Mouse (Mus musculus) lung, postnatal 0 days (tissue): ENCODE measurements around the gene Ubap1l. TPM values are rescaled to one million over a fixed set of nuclear protein-coding genes. Genes with fewer than 3 reads are reported as not detected.

Experiments used
- ATAC-seq: fragments of 200-750 bp; cut with Nextera tagmentation; 2 replicates; pipeline ENCODE4 v1.8.0; 2017; ENCODE audit warnings: moderate library complexity
- DNase-seq: peaks from one replicate; pipeline ENCODE4 v3.0.0-alpha.2; 2016; ENCODE audit warnings: low spot score
- H3K27ac ChIP-seq: fragments of 300-500 bp; sonication (generic); 2 replicates; pipeline ENCODE4 v1.5.1; 2014; ENCODE audit warnings: antibody characterized with exemption, mild to moderate bottlenecking, low read length, mixed read lengths
- H3K27me3 ChIP-seq: fragments of 300-500 bp; sonication (generic); replicated peaks from 2 replicates; pipeline ENCODE4 v1.6.1; 2014; ENCODE audit warnings: low read length, mixed read lengths; ENCODE audit not compliant: insufficient read depth
- H3K36me3 ChIP-seq: fragments of 300-500 bp; sonication (generic); 2 replicates; pipeline ENCODE4 v1.6.1; 2014; ENCODE audit warnings: low read length, mixed read lengths; ENCODE audit not compliant: insufficient read depth
- H3K4me1 ChIP-seq: fragments of 300-500 bp; sonication (generic); 2 replicates; pipeline ENCODE4 v1.6.1; 2014; ENCODE audit warnings: antibody characterized with exemption, low read depth, low read length, mixed read lengths; ENCODE audit not compliant: insufficient read depth
- H3K4me2 ChIP-seq: fragments of 300-500 bp; sonication (generic); replicated peaks from 2 replicates; pipeline ENCODE4 v1.6.1; 2014; ENCODE audit warnings: low read depth, mild to moderate bottlenecking, low read length, moderate library complexity, mixed read lengths
- H3K4me3 ChIP-seq: fragments of 300-500 bp; sonication (generic); 2 replicates; pipeline ENCODE4 v1.5.1; 2014; ENCODE audit warnings: low read depth, low read length
- H3K9ac ChIP-seq: fragments of 300-500 bp; sonication (generic); replicated peaks from 2 replicates; pipeline ENCODE4 v1.6.1; 2014; ENCODE audit warnings: low read depth, mild to moderate bottlenecking
- H3K9me3 ChIP-seq: fragments of 300-500 bp; sonication (generic); 2 replicates; pipeline ENCODE4 v1.6.1; 2016; ENCODE audit warnings: low read length, mixed read lengths
- CTCF ChIP-seq: IDR thresholded peaks from 2 replicates; pipeline ENCODE4 v1.5.1; 2016; ENCODE audit warnings: antibody characterized with exemption, mild to moderate bottlenecking
- EP300 ChIP-seq: IDR thresholded peaks from 2 replicates; pipeline ENCODE4 v1.6.1; 2016; ENCODE audit warnings: antibody characterized with exemption, mild to moderate bottlenecking, control low read depth
- WGBS: fragments of 180-500 bp; shearing (Covaris S2); extraction: QIAGEN DNeasy Blood & Tissue Kit; methylation state at CpG from one replicate; pipeline ENCODE4 v1.1.7; 2014; 5-methylcytosine and 5-hydroxymethylcytosine counted together
- polyA plus RNA-seq: library from polyadenylated mRNA; unstranded; fragments of >200 nt; fragmentation: Nextera tagmentation; extraction: Ambion mirVana; gene quantifications from 2 replicates; pipeline ENCODE4 v1.2.1, GENCODE M21; 2015

The Ubap1l gene
- polyA plus RNA-seq, 1 experiment from 2014 or later = 0.33 TPM

DNA sequence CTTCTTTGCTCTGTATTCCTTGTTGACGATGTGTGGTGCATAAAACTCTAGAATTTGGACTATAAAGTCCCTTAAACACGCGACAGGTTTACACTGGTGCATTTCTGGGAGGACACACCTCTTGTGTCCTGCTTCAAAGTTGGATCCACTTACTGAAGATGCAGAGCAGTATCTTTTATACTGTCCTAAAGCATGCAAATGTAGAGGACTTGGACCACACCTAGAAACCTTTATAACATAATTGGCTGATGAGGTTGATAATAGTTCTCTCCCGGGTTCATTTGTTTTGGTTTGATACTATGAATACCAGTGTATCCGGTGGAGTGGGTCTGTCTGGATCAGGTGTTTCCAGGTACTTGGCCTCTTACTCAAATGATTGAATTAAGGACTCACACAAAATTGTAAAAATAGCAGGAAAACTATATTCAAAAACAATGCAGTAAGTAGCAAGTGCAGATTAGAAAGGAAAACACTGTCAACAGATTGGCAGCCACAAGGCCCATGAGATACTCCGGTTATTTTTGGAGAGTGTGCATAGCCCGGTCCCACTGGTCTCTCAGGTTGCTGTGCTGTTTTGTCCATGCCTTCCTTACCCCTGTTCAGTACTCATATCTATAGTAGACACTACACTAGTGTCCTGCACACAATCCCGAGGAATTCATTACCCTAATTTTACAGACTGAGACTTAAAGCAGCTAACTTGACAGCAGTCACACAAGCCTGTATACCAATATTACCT lies 13.6 kb upstream of the Ubap1l start:
- ATAC-seq = no peak
- peak overlapping the region; percentile 93 for H3K4me3 ChIP-seq
- 31% methylated on average over 8 of the region's 8 CpGs for WGBS
- TF ChIP-seq EP300 = no peak
- no peak for TF ChIP-seq CTCF
- no peaks in the 10 kb centered on the region for H3K9me3 ChIP-seq
- peak; percentile 22 for DNase-seq
- H3K4me2 ChIP-seq = peak overlapping the region; percentile 91
- peak overlapping the region; percentile 96 for H3K9ac ChIP-seq
- peaks cover 10% of the 10 kb centered on the region for H3K4me1 ChIP-seq
- H3K27me3 ChIP-seq = no peaks in the 10 kb centered on the region
- peak overlapping the region; percentile 98 for H3K27ac ChIP-seq
- H3K36me3 ChIP-seq = no peaks in the 10 kb centered on the region

DNA sequence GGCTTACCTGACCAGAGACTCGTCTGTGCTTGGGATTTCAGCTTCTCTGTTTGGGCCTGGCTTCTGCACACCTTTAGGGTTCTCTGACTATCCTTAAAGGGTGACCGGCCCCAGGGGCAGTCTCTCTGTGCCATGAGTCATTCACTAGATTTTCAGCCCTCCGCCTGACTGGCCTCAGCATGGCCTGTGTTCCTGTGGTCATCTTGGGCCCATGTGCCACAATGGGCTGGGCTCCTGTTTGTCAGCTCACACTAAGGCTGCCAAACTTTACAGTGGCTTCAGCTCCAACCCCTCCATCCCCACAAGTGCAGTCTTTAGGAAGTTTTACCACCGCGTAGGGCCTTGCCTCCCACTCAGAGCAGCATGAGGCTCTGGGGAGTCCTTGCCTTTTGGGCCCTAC lies 7.6 kb upstream of the Ubap1l start:
- no peak overlapping the region for H3K4me2 ChIP-seq
- no peaks in the 10 kb centered on the region for H3K4me1 ChIP-seq
- H3K4me3 ChIP-seq = no peak overlapping the region
- no peak overlapping the region for H3K9ac ChIP-seq
- DNase-seq (no peak), ATAC-seq (no peak)
- WGBS = 89% methylated on average over 5 of the region's 5 CpGs
- H3K36me3 ChIP-seq = peaks cover 19% of the 10 kb centered on the region
- no peak for TF ChIP-seq EP300
- no peak for TF ChIP-seq CTCF
- no peaks in the 10 kb centered on the region for H3K27me3 ChIP-seq
- H3K9me3 ChIP-seq = no peaks in the 10 kb centered on the region
- no peak overlapping the region for H3K27ac ChIP-seq

DNA sequence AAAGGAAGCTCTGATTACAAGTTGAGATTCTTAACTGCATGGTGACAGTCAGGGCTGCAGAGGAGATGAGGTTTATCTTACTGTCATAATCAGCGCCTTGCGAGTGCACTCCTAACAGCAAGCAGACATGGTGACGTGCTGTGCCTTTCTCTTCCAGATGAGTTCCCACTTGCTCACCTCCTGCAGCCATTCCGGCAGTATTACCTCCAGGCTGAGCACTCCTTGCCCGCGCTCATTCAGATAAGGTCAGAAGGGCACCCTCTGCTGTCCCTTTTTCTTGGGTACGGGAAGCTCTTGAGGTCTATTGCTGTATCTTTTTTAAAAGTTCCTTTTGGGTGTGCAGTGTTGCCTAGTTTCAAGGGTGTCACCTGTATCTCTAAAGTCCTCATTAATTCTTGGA lies 4.3 kb upstream of the Ubap1l start:
- TF ChIP-seq EP300 (no peak), CTCF (no peak)
- Histone ChIP-seq H3K27me3 (no peaks in the 10 kb centered on the region), H3K4me2 (no peak overlapping the region), H3K9ac (no peak overlapping the region), H3K36me3 (peaks cover 47% of the 10 kb centered on the region), H3K27ac (no peak overlapping the region), H3K4me3 (no peak overlapping the region), H3K9me3 (no peaks in the 10 kb centered on the region), H3K4me1 (no peaks in the 10 kb centered on the region)
- ATAC-seq (no peak), DNase-seq (no peak)
- 79% methylated on average over 7 of the region's 7 CpGs for WGBS

DNA sequence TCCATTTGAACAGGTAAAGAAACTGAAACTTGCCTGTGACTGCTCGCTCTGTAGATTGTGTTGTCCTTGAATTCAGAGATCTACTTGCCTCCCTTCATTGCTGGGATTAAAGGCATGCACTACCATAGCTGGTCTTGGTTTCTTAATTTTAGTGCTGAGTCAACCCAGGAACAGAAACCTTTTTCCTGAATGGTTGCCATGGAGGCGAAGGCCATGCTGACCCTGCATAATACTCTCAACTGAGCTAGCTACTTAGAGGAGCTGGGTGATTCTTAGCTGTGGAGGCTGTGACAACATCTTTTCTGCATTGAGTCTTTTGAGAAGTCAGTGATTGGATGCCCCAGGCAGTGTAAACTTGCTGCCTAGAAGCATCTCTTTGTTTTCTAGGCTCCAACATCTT lies 3.9 kb upstream of the Ubap1l start:
- H3K9ac ChIP-seq = no peak overlapping the region
- TF ChIP-seq EP300 (no peak), CTCF (no peak)
- H3K4me1 ChIP-seq = no peaks in the 10 kb centered on the region
- WGBS = 98% methylated on average over 2 of the region's 2 CpGs
- H3K36me3 ChIP-seq = peaks cover 47% of the 10 kb centered on the region
- no peaks in the 10 kb centered on the region for H3K9me3 ChIP-seq
- H3K27ac ChIP-seq = no peak overlapping the region
- H3K27me3 ChIP-seq = no peaks in the 10 kb centered on the region
- H3K4me3 ChIP-seq = no peak overlapping the region
- ATAC-seq (no peak), DNase-seq (no peak)
- H3K4me2 ChIP-seq = no peak overlapping the region

DNA sequence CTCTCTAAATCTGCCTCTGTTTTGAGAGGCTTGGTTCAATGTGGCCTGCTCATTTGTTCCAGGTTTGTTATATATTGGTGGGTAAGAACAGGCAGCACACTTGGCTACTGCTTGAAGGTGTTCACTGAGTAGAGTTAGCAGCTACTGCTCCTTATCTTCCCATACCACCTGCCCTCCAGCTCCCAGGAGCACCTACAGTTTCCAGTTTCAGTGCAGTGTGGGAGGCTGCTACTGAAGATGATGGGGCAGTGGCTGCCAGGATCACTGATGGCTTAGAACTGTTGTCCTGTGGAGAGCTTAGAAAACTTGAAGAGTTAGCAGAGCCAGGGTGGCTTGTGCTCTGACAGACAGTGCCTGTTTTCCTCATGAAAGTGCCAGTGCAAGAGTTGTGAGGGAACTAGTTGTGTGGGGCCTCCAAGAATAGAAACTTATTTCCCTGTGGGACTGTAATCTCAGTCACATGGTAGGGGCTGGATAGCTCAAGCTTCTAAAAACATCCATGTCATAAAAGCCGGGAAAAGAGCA lies 1.8 kb upstream of the Ubap1l start:
- Histone ChIP-seq H3K9me3 (no peaks in the 10 kb centered on the region), H3K4me2 (no peak overlapping the region), H3K27ac (no peak overlapping the region), H3K36me3 (peaks cover 47% of the 10 kb centered on the region), H3K4me3 (no peak overlapping the region), H3K4me1 (no peaks in the 10 kb centered on the region), H3K27me3 (no peaks in the 10 kb centered on the region), H3K9ac (no peak overlapping the region)
- TF ChIP-seq EP300 (no peak), CTCF (no peak)
- DNase-seq (no peak), ATAC-seq (no peak)
- 78% methylated on average over 1 of the region's 1 CpGs for WGBS

DNA sequence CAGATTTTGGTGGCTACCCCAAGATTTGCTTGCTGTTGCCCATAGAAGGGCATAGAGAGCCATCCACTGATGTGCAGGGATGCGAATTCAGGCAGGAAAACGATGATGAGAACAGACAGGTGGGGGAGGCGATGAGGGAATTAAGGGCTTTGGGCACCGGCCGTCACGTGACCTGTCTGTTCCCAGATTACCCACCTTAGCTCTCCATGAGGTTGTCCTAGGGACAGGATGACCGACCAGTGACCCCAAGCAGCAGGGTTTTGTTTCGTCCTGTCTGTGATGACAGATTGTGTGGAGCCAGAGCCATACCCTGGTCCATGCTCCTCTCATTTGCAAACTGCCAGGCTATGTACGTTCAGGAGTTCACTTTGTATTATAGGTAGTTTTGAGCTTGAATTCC lies 2.8 kb downstream of the Ubap1l start:
- Histone ChIP-seq H3K4me1 (no peaks in the 10 kb centered on the region), H3K4me2 (no peak overlapping the region), H3K36me3 (peaks cover 25% of the 10 kb centered on the region), H3K9ac (no peak overlapping the region), H3K9me3 (no peaks in the 10 kb centered on the region), H3K27ac (no peak overlapping the region), H3K27me3 (no peaks in the 10 kb centered on the region), H3K4me3 (no peak overlapping the region)
- TF ChIP-seq EP300 (no peak), CTCF (no peak)
- ATAC-seq (no peak), DNase-seq (no peak)
- 27% methylated on average over 9 of the region's 9 CpGs for WGBS
